Mouse (Mus musculus) cerebral cortex, adult 2 months (tissue): ENCODE data around the gene Msi1.

Experiments used
- WGBS: fragments of 180-500 bp; shearing (Covaris S2); methylation state at CpG from one replicate; pipeline ENCODE4 v1.1.7; 2018; 5-methylcytosine and 5-hydroxymethylcytosine counted together

The Msi1 gene

GRCm38 (mm10) chr5:115434280-115434852, 5.0 kb downstream of the Msi1 start:
- 74% methylated on average over 11 of the region's 11 CpGs for WGBS

- 44% methylated on average over 15 of the region's 15 CpGs for WGBS
Observed at GRCm38 (mm10) chr5:115434853-115435754, 5.7 kb downstream of the Msi1 start.

- 29% methylated on average over 8 of the region's 8 CpGs for WGBS
Observed at GRCm38 (mm10) chr5:115435755-115436379, 6.5 kb downstream of the Msi1 start.

- WGBS = 2% methylated on average over 42 of the region's 43 CpGs
Observed at GRCm38 (mm10) chr5:115436421-115437124, 7.2 kb downstream of the Msi1 start.

GRCm38 (mm10) chr5:115437242-115437944, 8.0 kb downstream of the Msi1 start:
- WGBS = 65% methylated on average over 7 of the region's 7 CpGs

- 63% methylated on average over 2 of the region's 2 CpGs for WGBS
Observed at GRCm38 (mm10) chr5:115437945-115438315, 8.5 kb downstream of the Msi1 start.

GRCm38 (mm10) chr5:115438667-115439066, 9.3 kb downstream of the Msi1 start:
- 36% methylated on average over 7 of the region's 7 CpGs for WGBS

- WGBS = 28% methylated on average over 14 of the region's 14 CpGs
Observed at GRCm38 (mm10) chr5:115441205-115441849, 11.9 kb downstream of the Msi1 start.

- WGBS = 70% methylated on average over 5 of the region's 5 CpGs
Observed at GRCm38 (mm10) chr5:115442663-115443062, 13.3 kb downstream of the Msi1 start.

- 89% methylated on average over 11 of the region's 11 CpGs for WGBS
Observed at GRCm38 (mm10) chr5:115444130-115444529, 14.7 kb downstream of the Msi1 start.

GRCm38 (mm10) chr5:115447108-115447507, 17.7 kb downstream of the Msi1 start:
- 78% methylated on average over 17 of the region's 17 CpGs for WGBS

- 92% methylated on average over 3 of the region's 3 CpGs for WGBS
Observed at GRCm38 (mm10) chr5:115449247-115449646, 19.8 kb downstream of the Msi1 start.

GRCm38 (mm10) chr5:115450410-115451317, 21.3 kb downstream of the Msi1 start:
- 89% methylated on average over 27 of the region's 27 CpGs for WGBS

- 85% methylated on average over 12 of the region's 12 CpGs for WGBS
Observed at GRCm38 (mm10) chr5:115454422-115455090, 25.2 kb downstream of the Msi1 start.

- 81% methylated on average over 7 of the region's 7 CpGs for WGBS
Observed at GRCm38 (mm10) chr5:115455838-115456237, 26.4 kb downstream of the Msi1 start.

- WGBS = 74% methylated on average over 13 of the region's 13 CpGs
Observed at GRCm38 (mm10) chr5:115458918-115459317, 29.5 kb downstream of the Msi1 start.

- 81% methylated on average over 18 of the region's 18 CpGs for WGBS
Observed at GRCm38 (mm10) chr5:115464408-115465115, 35.2 kb downstream of the Msi1 start.

- 63% methylated on average over 9 of the region's 9 CpGs for WGBS
Observed at GRCm38 (mm10) chr5:115465642-115466420, 36.4 kb downstream of the Msi1 start, which contains the start of gene Pla2g1b. TSS of gene Pla2g1b (plus strand) at chr5:115466262.
